Mouse (Mus musculus) embryonic facial prominence, embryonic 12.5 days (tissue): Measurements from ENCODE around the gene Ogdhl. TPM values are rescaled to one million over a fixed set of nuclear protein-coding genes. Genes with fewer than 3 reads are reported as not detected.

ENCODE experiments used
- ATAC-seq: fragments of 200-750 bp; cut with Nextera tagmentation; 2 replicates; pipeline ENCODE4 v1.8.0; 2017; ENCODE audit not compliant: insufficient number of reproducible peaks, insufficient read depth, low FRiP score, low TSS enrichment
- H3K27ac ChIP-seq: fragments of 300-500 bp; sonication (generic); 2 replicates; pipeline ENCODE4 v1.5.1; 2016; ENCODE audit warnings: mild to moderate bottlenecking
- H3K27me3 ChIP-seq: fragments of 300-500 bp; sonication (generic); 2 replicates; pipeline ENCODE4 v1.6.1; 2016; ENCODE audit warnings: mild to moderate bottlenecking, moderate library complexity
- H3K36me3 ChIP-seq: fragments of 300-500 bp; sonication (generic); 2 replicates; pipeline ENCODE4 v1.6.1; 2016; ENCODE audit warnings: mild to moderate bottlenecking
- H3K4me1 ChIP-seq: fragments of 300-500 bp; sonication (generic); 2 replicates; pipeline ENCODE4 v1.6.1; 2016
- H3K4me2 ChIP-seq: fragments of 300-500 bp; sonication (generic); replicated peaks from 2 replicates; pipeline ENCODE4 v1.6.1; 2016; ENCODE audit warnings: mild to moderate bottlenecking, moderate library complexity
- H3K4me3 ChIP-seq: fragments of 300-500 bp; sonication (generic); 2 replicates; pipeline ENCODE4 v1.5.1; 2016; ENCODE audit warnings: mild to moderate bottlenecking
- H3K9ac ChIP-seq: fragments of 300-500 bp; sonication (generic); 2 replicates; pipeline ENCODE4 v1.6.1; 2016; ENCODE audit warnings: mild to moderate bottlenecking, moderate library complexity
- H3K9me3 ChIP-seq: fragments of 300-500 bp; sonication (generic); 2 replicates; pipeline ENCODE4 v1.6.1; 2016; ENCODE audit warnings: mild to moderate bottlenecking, moderate library complexity
- WGBS: fragments of 180-500 bp; shearing (Covaris S2); methylation state at CpG from one replicate; pipeline ENCODE4 v1.1.7; 2016; 5-methylcytosine and 5-hydroxymethylcytosine counted together
- polyA plus RNA-seq: library from polyadenylated mRNA; unstranded; fragments of >200 nt; fragmentation: Nextera tagmentation; extraction: Ambion mirVana; gene quantifications from 2 replicates; pipeline ENCODE4 v1.2.1, GENCODE M21; 2016

The Ogdhl gene
- polyA plus RNA-seq, 1 experiment from 2014 or later, result 23.1 TPM

GRCm38 (mm10) chr14:32381619-32382018, 59.8 kb downstream of the Ogdhl start:
- Histone ChIP-seq H3K9me3 (no peaks in the 10 kb centered on the region), H3K27me3 (peaks cover 20% of the 10 kb centered on the region), H3K27ac (no peak overlapping the region), H3K36me3 (no peaks in the 10 kb centered on the region), H3K4me1 (peaks cover 8% of the 10 kb centered on the region; the same call in 1 of the 2 replicates), H3K4me3 (no peak overlapping the region), H3K4me2 (no peak overlapping the region), H3K9ac (no peak overlapping the region)
- 55% methylated on average over 15 of the region's 15 CpGs for WGBS
- no peak for ATAC-seq

- ATAC-seq, result peak; percentile 80
- 4% methylated on average over 13 of the region's 13 CpGs for whole genome bisulfite sequencing
- Histone ChIP-seq H3K36me3 (no peaks in the 10 kb centered on the region), H3K27me3 (no peaks in the 10 kb centered on the region), H3K9me3 (no peaks in the 10 kb centered on the region), H3K4me3 (no peak within 1 kb of the TSS), H3K4me2 (no peak within 1 kb of the TSS; the same call in 1 of the 2 replicates), H3K4me1 (no peaks in the 10 kb centered on the region), H3K27ac (no peak within 1 kb of the TSS), H3K9ac (no peak within 1 kb of the TSS)
Observed at GRCm38 (mm10) chr14:32388196-32388595, 66.4 kb downstream of the Ogdhl start, which contains the start of gene 1700024G13Rik. Gene 1700024G13Rik (minus strand): TSS chr14:32388391.

Other genes starting within 250 kb of the Ogdhl start
- gene Oxnad1, start 236.6 kb upstream of the Ogdhl start, polyA plus RNA-seq, result 13.9 and 16.0 TPM in 2 replicates
- 76.0 and 77.9 TPM in 2 replicates for gene Dph3, start 236.3 kb upstream of the Ogdhl start, polyA plus RNA-seq
- gene Msmb, start 180.0 kb upstream of the Ogdhl start, polyA plus RNA-seq, result not detected in 2 replicates
- gene Ncoa4, start 162.2 kb upstream of the Ogdhl start, polyA plus RNA-seq, result 74.0 and 80.0 TPM in 2 replicates
- 257 and 265 TPM in 2 replicates for gene Timm23, start 120.1 kb upstream of the Ogdhl start, polyA plus RNA-seq
- 58.7 and 59.7 TPM in 2 replicates for gene Parg, start 120.1 kb upstream of the Ogdhl start, polyA plus RNA-seq
- gene 1700024G13Rik, start 66.4 kb downstream of the Ogdhl start, polyA plus RNA-seq, result not detected in 2 replicates
- 0.09 and 0.46 TPM in 2 replicates for gene Slc18a3, start 142.8 kb downstream of the Ogdhl start, polyA plus RNA-seq
- gene Chat, start 144.0 kb downstream of the Ogdhl start, polyA plus RNA-seq, result not detected in 2 replicates
- 23.2 and 31.8 TPM in 2 replicates for gene Ercc6, start 191.5 kb downstream of the Ogdhl start, polyA plus RNA-seq